In genomic region chr3:151808613-151809012, GRCm38 (mm10) we compare ENCODE assay signal across 26 mouse cellular contexts. TPM values are rescaled to one million over a fixed set of nuclear protein-coding genes. Genes with fewer than 3 reads are reported as not detected.
"Had no signal": no experiment of that assay in that cellular context is flagged by ENCODE, and none has a peak within 500 bp of the region (broad histone marks: within the 10 kb centered on the region; RNA-seq: fewer than 3 reads in every experiment).

No protein-coding gene starts in this region.

- DNase-seq: kidney, adult 9 months; kidney, postnatal 14 days; kidney, postnatal 4 days; lung, adult 18-20 months; lung, postnatal 14 days; right cerebral cortex, adult 18-20 months; right cerebral cortex, postnatal 14 days; right cerebral cortex, postnatal 4 days; thymus, postnatal 25 days had no signal

- H3K4me2 ChIP-seq: liver, embryonic 12.5 days; liver, embryonic 15.5 days; midbrain, embryonic 12.5 days; midbrain, embryonic 15.5 days; neural tube, embryonic 12.5 days; neural tube, embryonic 15.5 days had no signal

- H3K27me3 ChIP-seq: liver, embryonic 12.5 days; liver, embryonic 15.5 days; midbrain, embryonic 12.5 days; midbrain, embryonic 15.5 days; neural tube, embryonic 12.5 days; neural tube, embryonic 15.5 days had no signal

- H3K27ac ChIP-seq: liver, embryonic 12.5 days; liver, embryonic 15.5 days; macrophage; midbrain, embryonic 12.5 days; midbrain, embryonic 15.5 days; neural tube, embryonic 12.5 days; neural tube, embryonic 15.5 days had no signal

- H3K9me3 ChIP-seq: liver, embryonic 12.5 days; liver, embryonic 15.5 days; midbrain, embryonic 12.5 days; midbrain, embryonic 15.5 days; neural tube, embryonic 12.5 days; neural tube, embryonic 15.5 days had no signal

- ATAC-seq: intestine, postnatal 0 days; liver, embryonic 12.5 days; midbrain, embryonic 15.5 days had no signal

- H3K9ac ChIP-seq: liver, embryonic 12.5 days; liver, embryonic 15.5 days; midbrain, embryonic 12.5 days; midbrain, embryonic 15.5 days; neural tube, embryonic 12.5 days; neural tube, embryonic 15.5 days had no signal

- H3K36me3 ChIP-seq: liver, embryonic 12.5 days; liver, embryonic 15.5 days; midbrain, embryonic 12.5 days; midbrain, embryonic 15.5 days; neural tube, embryonic 12.5 days; neural tube, embryonic 15.5 days had no signal

- H3K4me3 ChIP-seq: liver, embryonic 12.5 days; liver, embryonic 15.5 days; midbrain, embryonic 12.5 days; midbrain, embryonic 15.5 days; neural tube, embryonic 12.5 days; neural tube, embryonic 15.5 days had no signal

- H3K4me1 ChIP-seq: liver, embryonic 12.5 days; liver, embryonic 15.5 days; midbrain, embryonic 12.5 days; midbrain, embryonic 15.5 days; neural tube, embryonic 12.5 days; neural tube, embryonic 15.5 days had no signal

RNA-seq across cellular contexts. Expression of gene Ptgfr, which starts 28.8 kb away (rescaled TPM):
- polyA plus RNA-seq: macrophage had no signal

RNA-seq across cellular contexts. Expression of gene Ifi44l, which starts 45.9 kb away (rescaled TPM):
- total RNA-seq: layer of hippocampus, adult 18-20 months; layer of hippocampus, postnatal 14 days; left cerebral cortex, postnatal 25 days; megakaryocyte, adult 5-6 weeks had no signal
- polyA plus RNA-seq: intestine, postnatal 0 days; kidney, embryonic 16.5 days; limb, embryonic 11.5 days; liver, embryonic 12.5 days; liver, embryonic 15.5 days; lung, embryonic 16.5 days; macrophage; midbrain, embryonic 12.5 days; midbrain, embryonic 15.5 days; neural tube, embryonic 12.5 days; stomach, embryonic 14.5 days; thymus, postnatal 0 days had no signal

RNA-seq across cellular contexts. Expression of gene Ifi44, which starts 58.9 kb away (rescaled TPM):
- total RNA-seq: layer of hippocampus, adult 18-20 months; layer of hippocampus, postnatal 14 days; left cerebral cortex, postnatal 25 days had no signal
- polyA plus RNA-seq: limb, embryonic 11.5 days; liver, embryonic 12.5 days had no signal
